ENCODE assay signal across 22 mouse cellular contexts in genomic region chr12:4436198-4436597, GRCm38 (mm10). TPM values are rescaled to one million over a fixed set of nuclear protein-coding genes. Genes with fewer than 3 reads are reported as not detected.
DNase-seq lines count a peak whose midpoint lies in the region; ATAC-seq and TF ChIP-seq lines count a peak whose summit lies in the region.
"Had no signal": no experiment of that assay in that cellular context is flagged by ENCODE, and none has a peak within 500 bp of the region (broad histone marks: within the 10 kb centered on the region; RNA-seq: fewer than 3 reads in every experiment).

No protein-coding gene starts in this region.

- H3K27me3 ChIP-seq in cerebellum, adult 2 months (ENCODE audit: control insufficient read depth, insufficient read depth, low read length) = no peaks in the 10 kb centered on the region; the same call in 1 of the 2 replicates
- H3K27me3 ChIP-seq: stomach, embryonic 15.5 days had no signal

- 87% methylated on average over 5 of the region's 5 CpGs for WGBS in cerebellum, adult 2 months

- no peaks in the 10 kb centered on the region for H3K4me1 ChIP-seq in cerebellum, adult 2 months (ENCODE audit: control insufficient read depth, insufficient read depth, low read length)
- H3K4me1 ChIP-seq: embryonic facial prominence, embryonic 10.5 days; heart, embryonic 10.5 days; hindbrain, embryonic 10.5 days; stomach, embryonic 15.5 days had no signal

- peak; percentile 83 for ATAC-seq in CD4-positive, CD25-positive, alpha-beta regulatory T cell, adult 4 months
- ATAC-seq in hematopoietic stem cell, adult 5-6 weeks (replicated peaks in 1 of 2; ENCODE audit: insufficient read depth in 1 of 2, low FRiP score in 2 of 2, low TSS enrichment in 1 of 2, low read depth in 1 of 2, poor library complexity in 2 of 2, severe bottlenecking in 2 of 2) = peak; percentile 75 to 84
- ATAC-seq: forebrain, embryonic 16.5 days; hindbrain, postnatal 0 days had no signal

- intact Hi-C loops in gastrocnemius, postnatal 36 days (cut with DNase I) = no loop called here

- no peak overlapping the region for H3K4me3 ChIP-seq in cerebellum, adult 2 months (replicated peaks; ENCODE audit: insufficient read depth, low read depth, low read length)
- H3K4me3 ChIP-seq: embryonic facial prominence, embryonic 10.5 days; heart, embryonic 10.5 days; hindbrain, embryonic 10.5 days; stomach, embryonic 15.5 days had no signal

- H3K27ac ChIP-seq in cerebellum, adult 2 months (ENCODE audit: insufficient read depth, low read length) = no peak overlapping the region
- H3K27ac ChIP-seq: embryonic facial prominence, embryonic 10.5 days; heart, embryonic 10.5 days; hindbrain, embryonic 10.5 days; hindbrain, postnatal 0 days; stomach, embryonic 15.5 days had no signal

- TF ChIP-seq POLR2A in cerebellum, adult 2 months (IDR thresholded peaks at IDR 0.05; ENCODE audit: borderline replicate concordance, insufficient read depth, low read length) = no peak

- TF ChIP-seq CTCF in cerebellum, adult 2 months (IDR thresholded peaks at IDR 0.05; ENCODE audit: borderline replicate concordance, insufficient read depth, low read depth, low read length) = no peak

- DNase-seq in CD4-positive helper T cell, adult 2 months (ENCODE audit: low read depth, low spot score) = peak; percentile 25
- DNase-seq in thymus, postnatal 0 days (ENCODE audit: low spot score) = peak; percentile 2
- no peak for DNase-seq in left cerebral cortex, adult 11 months (ENCODE audit: low spot score)
- no peak for DNase-seq in cerebellum, adult 2 months
- DNase-seq in gastrocnemius, postnatal 4 days (ENCODE audit: low spot score in 2 of 2) = no peak
- DNase-seq in gastrocnemius, postnatal 36 days = no peak
- DNase-seq: adrenal gland, adult 8-10 months; cerebellum, adult 8-10 months; kidney, adult 8-10 months; kidney, postnatal 10 days; lung, adult 2 months; midbrain, embryonic 14.5 days; right cerebral cortex, postnatal 14 days; spleen, adult 18-20 months had no signal

RNA-seq across cellular contexts. Expression of gene Ncoa1, which starts 40.8 kb away (rescaled TPM):
- polyA plus RNA-seq in CD4-positive, CD25-positive, alpha-beta regulatory T cell, adult 4 months (2017; shearing (Covaris generic)) = 10 to 100 TPM; 12.5 to 14.6 TPM
- total RNA-seq in hematopoietic stem cell, adult 5-6 weeks (2017) = 13.7 and 26.7 TPM in 2 replicates
- polyA plus RNA-seq in thymus, postnatal 0 days (2015; fragmentation: Nextera tagmentation; extraction: Ambion mirVana) = 5.9 and 7.6 TPM in 2 replicates
- polyA plus RNA-seq in cerebellum, adult 2 months (2012; rRNA removed) = 60.6 and 62.5 TPM in 2 replicates
- 10 to 100 TPM; 51.1 to 52.3 TPM for total RNA-seq in gastrocnemius, postnatal 4 days (2021)
- 10 to 100 TPM; 22.2 to 22.5 TPM for total RNA-seq in gastrocnemius, postnatal 36 days (2021)

Comparison
In these comparisons a context has a peak if more than half of its experiments do, and no peak if none do; other contexts are left out.
1. DNase-seq: peak in CD4-positive helper T cell, adult 2 months (single experiment) and thymus, postnatal 0 days (single experiment); none in left cerebral cortex, adult 11 months (single experiment), cerebellum, adult 2 months (0 of 2), gastrocnemius, postnatal 4 days (0 of 2) and gastrocnemius, postnatal 36 days (0 of 2).